Mouse (Mus musculus): ENCODE measurements around the gene Spem2. TPM values are rescaled to one million over a fixed set of nuclear protein-coding genes. Genes with fewer than 3 reads are reported as not detected.

Spem2 gene
- polyA plus RNA-seq, 1 experiment from 2014 or later, result not detected

Other genes with a start within 250 kb of the Spem2 start
- gene Wrap53, start 238.2 kb downstream of the Spem2 start, polyA plus RNA-seq (2016; fragmentation: Nextera tagmentation; extraction: Ambion mirVana), result 52.3 and 52.8 TPM in 2 replicates
- 243 and 267 TPM in 2 replicates for gene Trp53, start 238.1 kb downstream of the Spem2 start, polyA plus RNA-seq (2016; fragmentation: Nextera tagmentation; extraction: Ambion mirVana)
- gene Atp1b2, start 212.5 kb downstream of the Spem2 start, polyA plus RNA-seq (2016; fragmentation: Nextera tagmentation; extraction: Ambion mirVana), result 1.5 TPM in 2 replicates
- gene Shbg, start 200.6 kb downstream of the Spem2 start, polyA plus RNA-seq (2016; fragmentation: Nextera tagmentation; extraction: Ambion mirVana), result not detected in 2 replicates
- 9.1 and 13.7 TPM in 2 replicates for gene Sat2, start 196.4 kb downstream of the Spem2 start, polyA plus RNA-seq (2016; fragmentation: Nextera tagmentation; extraction: Ambion mirVana)
- 45.4 and 48.1 TPM in 2 replicates for gene Fxr2, start 185.5 kb downstream of the Spem2 start, polyA plus RNA-seq (2016; fragmentation: Nextera tagmentation; extraction: Ambion mirVana)
- 0.16 TPM in 1 of 2 replicates, not detected in the other for gene Sox15, start 163.2 kb downstream of the Spem2 start, polyA plus RNA-seq (2016; fragmentation: Nextera tagmentation; extraction: Ambion mirVana)
- 66.8 and 74.2 TPM in 2 replicates for gene Mpdu1, start 155.8 kb downstream of the Spem2 start, polyA plus RNA-seq (2016; fragmentation: Nextera tagmentation; extraction: Ambion mirVana)
- gene Cd68, start 152.3 kb downstream of the Spem2 start, polyA plus RNA-seq (2016; fragmentation: Nextera tagmentation; extraction: Ambion mirVana), result 3.5 and 3.6 TPM in 2 replicates
- 678 and 791 TPM in 2 replicates for gene Eif4a1, start 146.0 kb downstream of the Spem2 start, polyA plus RNA-seq (2016; fragmentation: Nextera tagmentation; extraction: Ambion mirVana)
- 149 and 151 TPM in 2 replicates for gene Senp3, start 136.4 kb downstream of the Spem2 start, polyA plus RNA-seq (2016; fragmentation: Nextera tagmentation; extraction: Ambion mirVana)
- 0.20 and 0.45 TPM in 2 replicates for gene Tnfsf13, start 132.7 kb downstream of the Spem2 start, polyA plus RNA-seq (2016; fragmentation: Nextera tagmentation; extraction: Ambion mirVana)
- 3.0 and 4.2 TPM in 2 replicates for gene Tnfsf12, start 122.6 kb downstream of the Spem2 start, polyA plus RNA-seq (2016; fragmentation: Nextera tagmentation; extraction: Ambion mirVana)
- 0.53 and 0.73 TPM in 2 replicates for gene Tnfsfm13, start 122.4 kb downstream of the Spem2 start, polyA plus RNA-seq (2016; fragmentation: Nextera tagmentation; extraction: Ambion mirVana)
- gene Polr2a, start 59.8 kb downstream of the Spem2 start, polyA plus RNA-seq (2016; fragmentation: Nextera tagmentation; extraction: Ambion mirVana), result 41.8 and 47.0 TPM in 2 replicates
- gene Slc35g3, start 56.5 kb downstream of the Spem2 start, polyA plus RNA-seq (2016; fragmentation: Nextera tagmentation; extraction: Ambion mirVana), result 0.09 and 0.10 TPM in 2 replicates
- 0.25 and 0.59 TPM in 2 replicates for gene Zbtb4, start 52.6 kb downstream of the Spem2 start, polyA plus RNA-seq (2016; fragmentation: Nextera tagmentation; extraction: Ambion mirVana)
- 0.87 and 2.5 TPM in 2 replicates for gene Chrnb1, start 22.5 kb downstream of the Spem2 start, polyA plus RNA-seq (2016; fragmentation: Nextera tagmentation; extraction: Ambion mirVana)
- 0.40 and 0.55 TPM in 2 replicates for gene Fgf11, start 16.6 kb downstream of the Spem2 start, polyA plus RNA-seq (2016; fragmentation: Nextera tagmentation; extraction: Ambion mirVana)
- 1.4 and 1.5 TPM in 2 replicates for gene Tmem102, start 12.8 kb downstream of the Spem2 start, polyA plus RNA-seq (2016; fragmentation: Nextera tagmentation; extraction: Ambion mirVana)
- not detected in 2 replicates for gene Gm39566, start 3.2 kb downstream of the Spem2 start, polyA plus RNA-seq (2016; fragmentation: Nextera tagmentation; extraction: Ambion mirVana)
- not detected in 2 replicates for gene Spem1, start 3.7 kb upstream of the Spem2 start, polyA plus RNA-seq (2016; fragmentation: Nextera tagmentation; extraction: Ambion mirVana)
- 2.2 and 3.5 TPM in 2 replicates for gene Nlgn2, start 19.3 kb upstream of the Spem2 start, polyA plus RNA-seq (2016; fragmentation: Nextera tagmentation; extraction: Ambion mirVana)
- 269 and 280 TPM in 2 replicates for gene Tmem256, start 20.0 kb upstream of the Spem2 start, polyA plus RNA-seq (2016; fragmentation: Nextera tagmentation; extraction: Ambion mirVana)
- 96.7 and 117 TPM in 2 replicates for gene Plscr3, start 27.9 kb upstream of the Spem2 start, polyA plus RNA-seq (2016; fragmentation: Nextera tagmentation; extraction: Ambion mirVana)
- 1.1 TPM in 2 replicates for gene Tnk1, start 40.3 kb upstream of the Spem2 start, polyA plus RNA-seq (2016; fragmentation: Nextera tagmentation; extraction: Ambion mirVana)
- gene Tmem95, start 59.6 kb upstream of the Spem2 start, polyA plus RNA-seq (2016; fragmentation: Nextera tagmentation; extraction: Ambion mirVana), result not detected in 2 replicates
- gene Kctd11, start 62.9 kb upstream of the Spem2 start, polyA plus RNA-seq (2016; fragmentation: Nextera tagmentation; extraction: Ambion mirVana), result 6.1 and 6.4 TPM in 2 replicates
- 0.93 and 1.7 TPM in 2 replicates for gene Acap1, start 77.1 kb upstream of the Spem2 start, polyA plus RNA-seq (2016; fragmentation: Nextera tagmentation; extraction: Ambion mirVana)
- gene 2810408A11Rik, start 82.5 kb upstream of the Spem2 start, polyA plus RNA-seq (2016; fragmentation: Nextera tagmentation; extraction: Ambion mirVana), result 20.2 and 25.8 TPM in 2 replicates
- 12.6 and 13.3 TPM in 2 replicates for gene Neurl4, start 82.6 kb upstream of the Spem2 start, polyA plus RNA-seq (2016; fragmentation: Nextera tagmentation; extraction: Ambion mirVana)
- 77.7 and 91.6 TPM in 2 replicates for gene Gps2, start 95.4 kb upstream of the Spem2 start, polyA plus RNA-seq (2016; fragmentation: Nextera tagmentation; extraction: Ambion mirVana)
- 3,029 and 3,766 TPM in 2 replicates for gene Eif5a, start 103.5 kb upstream of the Spem2 start, polyA plus RNA-seq (2016; fragmentation: Nextera tagmentation; extraction: Ambion mirVana)
- gene Ybx2, start 117.3 kb upstream of the Spem2 start, polyA plus RNA-seq (2016; fragmentation: Nextera tagmentation; extraction: Ambion mirVana), result 6.1 TPM in 2 replicates
- gene Slc2a4, start 129.7 kb upstream of the Spem2 start, polyA plus RNA-seq (2016; fragmentation: Nextera tagmentation; extraction: Ambion mirVana), result 19.9 and 29.3 TPM in 2 replicates
- gene Cldn7, start 146.3 kb upstream of the Spem2 start, polyA plus RNA-seq (2016; fragmentation: Nextera tagmentation; extraction: Ambion mirVana), result 28.7 and 35.4 TPM in 2 replicates
- gene Ctdnep1, start 162.7 kb upstream of the Spem2 start, polyA plus RNA-seq (2016; fragmentation: Nextera tagmentation; extraction: Ambion mirVana), result 22.2 and 24.8 TPM in 2 replicates
- gene Elp5, start 164.1 kb upstream of the Spem2 start, polyA plus RNA-seq (2016; fragmentation: Nextera tagmentation; extraction: Ambion mirVana), result 154 and 176 TPM in 2 replicates
- 280 and 332 TPM in 2 replicates for gene Gabarap, start 172.7 kb upstream of the Spem2 start, polyA plus RNA-seq (2016; fragmentation: Nextera tagmentation; extraction: Ambion mirVana)
- gene Phf23, start 177.3 kb upstream of the Spem2 start, polyA plus RNA-seq (2016; fragmentation: Nextera tagmentation; extraction: Ambion mirVana), result 101 and 106 TPM in 2 replicates
- 65.2 and 70.6 TPM in 2 replicates for gene Dvl2, start 182.1 kb upstream of the Spem2 start, polyA plus RNA-seq (2016; fragmentation: Nextera tagmentation; extraction: Ambion mirVana)
- gene Acadvl, start 196.9 kb upstream of the Spem2 start, polyA plus RNA-seq (2016; fragmentation: Nextera tagmentation; extraction: Ambion mirVana), result 36.4 and 52.1 TPM in 2 replicates
- gene Dlg4, start 198.5 kb upstream of the Spem2 start, polyA plus RNA-seq (2016; fragmentation: Nextera tagmentation; extraction: Ambion mirVana), result 8.8 and 12.9 TPM in 2 replicates
- 0.71 and 0.74 TPM in 2 replicates for gene Asgr1, start 235.6 kb upstream of the Spem2 start, polyA plus RNA-seq (2016; fragmentation: Nextera tagmentation; extraction: Ambion mirVana)

All from limb, embryonic 10.5 days (tissue).